Mouse (Mus musculus) inflammation-experienced regulatory T-cells (primary cell): ENCODE measurements around the gene Hmga1b. TPM values are rescaled to one million over a fixed set of nuclear protein-coding genes. Genes with fewer than 3 reads are reported as not detected.

Experiments used
- polyA plus RNA-seq, 2 experiments: library from polyadenylated mRNA; unstranded; fragments of 100-300 nt; shearing (Covaris generic); gene quantifications; one replicate each; pipeline ENCODE4 v1.2.1; 2017

Gene Hmga1b
- polyA plus RNA-seq = 10 to 100 TPM; 27.2 to 28.0 TPM

DNA sequence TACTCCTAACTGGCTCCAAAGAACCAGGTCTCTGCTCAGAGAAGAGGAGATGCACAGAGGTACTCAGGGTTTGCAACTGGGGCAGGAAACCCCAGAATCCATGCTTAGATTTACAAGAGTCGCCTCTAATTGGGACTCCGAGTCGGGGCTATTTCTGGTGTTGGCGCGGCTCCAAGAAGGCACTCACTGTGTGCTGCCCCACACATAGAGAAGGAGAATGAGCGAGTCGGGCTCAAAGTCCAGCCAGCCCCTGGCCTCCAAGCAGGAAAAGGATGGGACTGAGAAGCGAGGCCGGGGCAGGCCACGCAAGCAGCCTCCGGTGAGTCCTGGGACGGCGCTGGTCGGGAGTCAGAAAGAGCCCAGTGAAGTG is at the start of gene Hmga1b:
Hmga1b (plus strand) TSS at position 123 of the 370 bp plus-strand sequence.

DNA sequence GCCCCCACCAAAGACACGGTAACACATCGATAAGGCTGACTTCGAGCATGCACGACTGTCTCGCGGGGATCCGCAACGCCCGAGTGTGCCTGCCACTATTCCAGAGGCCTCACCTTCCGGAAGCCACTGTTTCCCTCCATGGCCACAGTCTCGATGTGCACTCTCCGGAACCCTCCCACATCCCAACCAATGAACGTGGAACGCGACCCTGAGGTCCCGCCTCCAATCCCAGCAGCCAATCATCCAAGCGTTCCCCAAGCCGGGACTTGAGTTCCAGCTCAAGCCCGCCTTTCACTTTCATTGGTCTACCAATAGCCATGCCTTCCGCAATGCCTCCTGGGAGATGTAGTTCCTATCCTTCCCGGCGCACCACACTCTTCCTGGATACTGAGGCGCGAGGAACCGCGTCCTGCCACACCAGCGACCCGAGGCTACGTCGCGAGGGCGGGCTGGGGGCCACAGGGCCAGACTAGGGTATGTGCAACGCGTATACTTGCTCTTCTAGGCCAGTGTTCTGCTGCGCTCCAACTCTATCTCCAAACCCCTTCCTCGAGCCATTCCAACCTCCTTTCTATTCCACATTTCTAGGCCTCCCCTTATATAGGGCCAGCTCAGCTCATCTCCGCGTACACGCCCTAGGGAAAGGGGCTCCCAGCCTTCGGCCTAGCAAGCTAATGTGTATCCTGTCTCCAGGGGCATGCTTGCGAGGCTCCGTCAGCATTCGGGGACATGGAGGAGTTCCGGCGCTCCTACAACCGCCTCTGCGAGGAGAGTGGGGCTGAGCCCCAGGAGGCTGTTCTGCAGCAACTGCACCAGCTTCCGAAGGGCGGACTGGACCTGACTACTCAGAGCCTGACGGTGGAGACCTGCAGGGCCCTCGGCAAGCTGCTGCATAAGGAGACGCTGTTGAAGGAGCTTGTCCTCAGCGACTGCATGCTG is 48.7 kb upstream of the Hmga1b start, which contains the start of the genes Cenpx and Lrrc45:
Cenpx (minus strand) TSS at position 159 of the 939 bp plus-strand sequence.
Lrrc45 (plus strand) TSS at position 346 of the 939 bp plus-strand sequence.

DNA sequence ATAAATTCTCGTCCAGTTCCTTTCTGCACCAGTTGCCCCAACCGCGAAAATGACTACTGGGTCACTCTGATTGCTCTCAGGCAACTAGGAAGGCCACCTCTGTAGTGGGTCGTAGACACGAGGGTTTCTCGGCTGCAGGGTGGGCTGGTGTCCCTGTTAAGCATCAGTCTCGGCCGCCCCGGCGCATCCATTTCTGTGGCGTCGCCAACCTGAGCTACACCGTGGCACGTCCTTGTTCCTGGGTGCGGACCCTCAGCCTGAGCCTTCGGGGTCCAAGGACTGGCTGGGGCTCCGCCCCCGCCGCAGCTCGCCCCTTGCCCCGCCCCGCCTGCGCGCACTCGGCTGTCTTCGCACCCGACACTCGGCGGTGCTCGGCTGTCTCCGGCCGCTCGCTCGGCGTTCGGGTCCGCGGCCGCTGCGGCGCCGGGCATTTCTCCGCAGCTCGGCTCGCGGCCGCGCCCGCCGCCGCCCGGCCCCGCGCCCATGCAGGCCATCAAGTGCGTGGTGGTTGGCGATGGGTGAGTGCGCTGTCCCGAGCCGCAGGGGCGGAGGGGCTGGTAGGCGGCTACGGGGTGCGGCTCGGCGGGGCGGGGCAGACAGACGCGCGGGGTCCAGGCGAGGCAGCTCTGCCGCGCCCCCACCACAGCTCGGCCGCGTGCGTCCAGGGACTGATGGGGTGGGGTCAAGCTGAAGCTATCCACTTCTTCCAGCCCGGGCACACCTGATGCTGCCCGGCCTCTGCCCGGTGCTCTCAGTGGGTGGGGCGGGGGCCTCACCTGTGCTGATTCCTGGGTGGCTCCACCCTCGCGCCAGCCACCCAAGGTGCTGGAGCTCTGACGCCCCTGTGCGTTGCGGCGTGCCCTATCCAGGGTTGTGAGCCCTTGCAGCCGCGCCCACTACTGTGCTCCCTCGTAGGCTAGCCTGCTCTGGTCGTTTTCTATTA is 41.2 kb upstream of the Hmga1b start, which contains the start of gene Rac3:
Rac3 (plus strand) TSS at position 347 of the 943 bp plus-strand sequence.

DNA sequence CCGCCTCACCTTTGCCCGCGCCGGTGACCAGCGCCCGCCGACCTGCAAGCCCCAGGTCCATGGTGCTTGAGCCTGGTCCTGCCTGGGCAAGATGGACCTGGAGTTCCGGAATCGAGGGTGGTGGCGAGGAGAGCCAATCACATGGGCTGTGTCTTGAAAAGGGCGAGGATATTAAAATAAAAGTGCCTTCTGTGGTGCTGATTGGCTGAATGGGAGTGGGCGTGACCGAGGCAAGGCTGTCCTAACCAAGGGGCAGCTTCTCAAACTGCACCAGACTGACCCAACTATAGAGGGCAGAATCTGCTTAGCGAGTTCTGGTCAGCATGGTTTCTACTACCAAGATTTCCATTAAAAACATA is 35.4 kb upstream of the Hmga1b start, which contains the start of gene Dcxr:
Dcxr (minus strand) TSS at position 113 of the 359 bp plus-strand sequence.

DNA sequence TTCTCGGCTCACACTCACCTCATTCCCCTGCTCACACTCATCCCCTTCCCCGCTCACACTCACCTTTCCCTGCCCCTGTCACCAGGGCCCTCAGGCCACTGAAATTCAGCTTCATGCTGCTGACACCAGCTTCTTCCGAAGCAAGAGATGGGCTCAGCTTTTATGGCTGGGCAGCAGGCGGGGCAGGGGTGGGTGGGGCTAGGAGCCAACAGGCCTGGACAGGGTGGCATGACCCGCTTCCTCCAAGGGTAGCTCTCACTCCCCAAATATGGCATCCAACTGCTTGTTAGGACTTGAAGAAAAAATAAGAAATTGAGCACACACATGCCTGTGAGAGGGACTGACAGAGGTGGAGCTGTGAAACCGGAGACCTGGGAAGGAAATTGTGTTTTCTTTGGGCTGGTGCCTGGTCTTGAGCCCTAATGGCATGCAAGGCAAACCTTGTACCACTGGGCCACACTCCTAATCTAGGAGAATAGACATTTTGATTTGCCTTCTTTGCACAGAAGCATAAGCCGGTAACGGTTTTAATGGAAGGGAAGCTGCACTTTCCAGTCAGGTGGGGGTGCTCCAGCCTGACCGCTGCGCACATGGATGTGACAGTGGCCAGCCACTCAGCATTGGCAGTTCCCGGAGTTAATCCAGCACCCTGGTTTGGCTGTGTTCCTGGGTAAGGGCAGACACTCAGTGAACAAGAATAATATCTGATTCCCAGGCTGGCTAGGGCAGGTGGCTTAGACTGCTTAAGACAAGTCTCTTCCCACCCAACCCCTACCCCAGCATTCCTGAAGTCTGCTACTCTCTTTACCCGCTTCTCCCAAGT is 30.5 kb upstream of the Hmga1b start, which contains the start of gene Cbr2:
Cbr2 (minus strand) TSS at position 257 of the 823 bp plus-strand sequence.

DNA sequence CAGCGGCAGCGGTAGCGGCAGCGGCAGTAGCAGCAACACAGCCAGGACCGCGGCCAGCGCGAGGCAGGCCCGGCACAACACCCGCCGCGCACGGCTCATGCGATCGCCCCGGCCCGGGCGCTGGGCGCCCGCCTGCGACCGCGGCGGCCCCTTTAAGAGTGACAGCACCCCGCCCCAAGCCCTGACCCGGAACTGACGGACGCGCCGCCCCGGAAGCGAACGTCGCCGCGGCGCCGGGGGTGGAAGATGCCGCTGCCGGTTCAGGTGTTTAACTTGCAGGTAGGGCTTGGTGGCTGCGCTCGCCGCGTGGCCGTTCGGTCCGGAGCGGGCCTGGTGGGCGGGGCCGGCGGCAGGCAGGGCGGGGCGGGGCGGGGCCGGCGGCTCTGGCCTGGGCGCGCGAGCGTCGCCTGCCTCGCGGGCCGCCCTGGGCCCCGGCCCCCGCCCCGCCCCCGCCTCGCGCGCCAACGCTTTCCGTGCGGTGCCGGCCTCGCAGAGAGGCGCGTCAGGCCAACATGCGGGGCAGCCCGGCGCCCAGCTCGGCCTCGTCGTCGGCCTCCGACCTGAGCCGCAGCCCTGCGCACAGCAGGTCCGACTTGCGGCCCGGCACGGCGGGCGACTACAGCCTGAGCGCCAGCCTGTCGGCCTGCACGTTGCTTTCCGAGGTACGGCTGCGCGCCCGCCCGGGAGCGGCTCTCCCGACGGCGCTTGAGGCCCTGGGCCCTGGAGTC is 21.6 kb downstream of the Hmga1b start, which contains the start of the genes Rfng and Gps1:
Rfng (minus strand) TSS at position 144 of the 728 bp plus-strand sequence.
Gps1 (plus strand) TSS at position 209 of the 728 bp plus-strand sequence.

DNA sequence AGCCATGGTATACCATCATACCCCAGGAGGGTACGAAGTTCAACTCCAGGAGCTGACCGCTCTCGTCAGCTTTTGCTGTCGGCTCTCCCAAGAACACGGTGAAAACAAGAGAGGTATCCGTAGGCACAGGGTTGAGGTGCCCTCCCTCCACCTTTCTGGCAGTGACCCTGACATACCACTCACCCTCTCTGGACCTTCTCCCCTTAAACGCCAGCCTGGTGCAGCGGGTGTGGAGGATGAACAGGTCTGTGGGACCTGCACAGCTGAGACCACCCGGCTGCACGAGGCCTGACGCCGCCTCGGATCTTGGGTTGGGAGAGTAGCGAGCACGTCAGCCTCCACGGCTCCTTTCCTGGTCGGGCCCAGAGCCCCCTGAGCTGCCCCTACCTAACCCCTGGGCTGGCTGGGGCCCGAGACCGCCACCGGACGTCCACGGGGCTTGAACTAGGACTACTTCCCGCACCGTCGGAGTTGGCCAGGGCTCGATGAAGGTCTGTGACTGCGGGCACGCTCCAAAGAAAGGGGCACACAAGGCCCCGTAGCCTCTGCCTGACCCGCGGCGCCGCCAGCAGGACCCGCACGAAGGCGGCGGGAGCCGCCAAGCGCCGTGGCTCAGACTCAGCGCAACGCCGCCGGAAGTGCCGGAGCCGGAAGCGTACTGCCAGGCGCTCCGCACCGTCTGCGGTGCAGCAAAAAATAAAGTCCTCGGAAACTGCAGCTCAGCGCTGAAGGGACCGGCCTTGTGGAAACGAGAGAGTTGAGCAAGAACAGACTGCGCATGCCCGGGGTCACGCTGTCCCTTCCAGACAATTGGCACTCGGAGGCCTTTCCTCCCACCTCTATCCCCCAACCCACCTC is 33.4 kb downstream of the Hmga1b start, which contains the start of gene Dus1l:
Dus1l (minus strand) TSS at position 648 of the 858 bp plus-strand sequence.

Other genes starting within 250 kb of the Hmga1b start
- not detected for gene Gcgr, start 232.1 kb upstream of the Hmga1b start, polyA plus RNA-seq
- gene Mcrip1, start 213.1 kb upstream of the Hmga1b start, polyA plus RNA-seq = 100 to 1,000 TPM; 111 to 150 TPM
- 1 to 10 TPM in 1 of 2 experiments, under 1 TPM in 1; 0.63 to 1.8 TPM for gene Ppp1r27, start 211.7 kb upstream of the Hmga1b start, polyA plus RNA-seq
- 100 to 1,000 TPM; 247 to 254 TPM for gene P4hb, start 189.5 kb upstream of the Hmga1b start, polyA plus RNA-seq
- gene Arhgdia, start 181.2 kb upstream of the Hmga1b start, polyA plus RNA-seq = 100 to 1,000 TPM; 707 to 884 TPM
- 100 to 1,000 TPM; 253 to 299 TPM for gene Alyref, start 164.4 kb upstream of the Hmga1b start, polyA plus RNA-seq
- gene Anapc11, start 164.4 kb upstream of the Hmga1b start, polyA plus RNA-seq = 100 to 1,000 TPM; 116 to 144 TPM
- 1 to 10 TPM in 1 of 2 experiments, not detected in 1; 1.0 TPM for gene Npb, start 154.3 kb upstream of the Hmga1b start, polyA plus RNA-seq
- gene Pcyt2, start 144.9 kb upstream of the Hmga1b start, polyA plus RNA-seq = 100 to 1,000 TPM; 142 to 194 TPM
- 100 to 1,000 TPM; 275 to 320 TPM for gene Sirt7, start 137.6 kb upstream of the Hmga1b start, polyA plus RNA-seq
- 10 to 100 TPM; 22.8 to 25.0 TPM for gene Mafg, start 129.2 kb upstream of the Hmga1b start, polyA plus RNA-seq
- gene Pycr1, start 119.0 kb upstream of the Hmga1b start, polyA plus RNA-seq = 1 to 10 TPM in 1 of 2 experiments, under 1 TPM in 1; 0.43 to 3.8 TPM
- gene Myadml2, start 114.6 kb upstream of the Hmga1b start, polyA plus RNA-seq = under 1 TPM; 0.38 to 0.75 TPM
- under 1 TPM; 0.11 to 0.97 TPM for gene Notum, start 101.6 kb upstream of the Hmga1b start, polyA plus RNA-seq
- 100 to 1,000 TPM; 142 to 153 TPM for gene Aspscr1, start 89.8 kb upstream of the Hmga1b start, polyA plus RNA-seq
- 100 to 1,000 TPM; 111 to 157 TPM for gene Cenpx, start 49.1 kb upstream of the Hmga1b start, polyA plus RNA-seq
- gene Lrrc45, start 48.9 kb upstream of the Hmga1b start, polyA plus RNA-seq = 10 to 100 TPM; 64.1 to 74.7 TPM
- 1 to 10 TPM in 1 of 2 experiments, under 1 TPM in 1; 0.87 to 1.8 TPM for gene Rac3, start 41.3 kb upstream of the Hmga1b start, polyA plus RNA-seq
- gene Dcxr, start 35.5 kb upstream of the Hmga1b start, polyA plus RNA-seq = 10 to 100 TPM in 1 of 2 experiments, 1 to 10 TPM in 1; 7.4 to 23.4 TPM
- not detected for gene Cbr2, start 30.7 kb upstream of the Hmga1b start, polyA plus RNA-seq
- 10 to 100 TPM; 34.6 to 49.4 TPM for gene Rfng, start 21.4 kb downstream of the Hmga1b start, polyA plus RNA-seq
- 100 to 1,000 TPM; 160 to 176 TPM for gene Gps1, start 21.5 kb downstream of the Hmga1b start, polyA plus RNA-seq
- 10 to 100 TPM; 76.1 to 76.4 TPM for gene Dus1l, start 33.6 kb downstream of the Hmga1b start, polyA plus RNA-seq
- gene Fasn, start 61.8 kb downstream of the Hmga1b start, polyA plus RNA-seq = 10 to 100 TPM; 43.4 to 45.6 TPM
- 1 to 10 TPM in 1 of 2 experiments, under 1 TPM in 1; 0.48 to 1.1 TPM for gene Ccdc57, start 170.1 kb downstream of the Hmga1b start, polyA plus RNA-seq
- 1 to 10 TPM; 4.9 to 9.9 TPM for gene Slc16a3, start 185.7 kb downstream of the Hmga1b start, polyA plus RNA-seq
- gene Csnk1d, start 228.5 kb downstream of the Hmga1b start, polyA plus RNA-seq = 100 to 1,000 TPM; 149 TPM